Mouse (Mus musculus): Measurements from ENCODE around the gene AL731706.1. TPM values are rescaled to one million over a fixed set of nuclear protein-coding genes. Genes with fewer than 3 reads are reported as not detected.

Gene AL731706.1
- polyA plus RNA-seq, 2 experiments from 2014 or later, result 13.5 to 15.4 TPM

- no peak for ATAC-seq
Observed at GRCm38 (mm10) chr2:136834715-136835075, 56.5 kb downstream of the AL731706.1 start.

DNA sequence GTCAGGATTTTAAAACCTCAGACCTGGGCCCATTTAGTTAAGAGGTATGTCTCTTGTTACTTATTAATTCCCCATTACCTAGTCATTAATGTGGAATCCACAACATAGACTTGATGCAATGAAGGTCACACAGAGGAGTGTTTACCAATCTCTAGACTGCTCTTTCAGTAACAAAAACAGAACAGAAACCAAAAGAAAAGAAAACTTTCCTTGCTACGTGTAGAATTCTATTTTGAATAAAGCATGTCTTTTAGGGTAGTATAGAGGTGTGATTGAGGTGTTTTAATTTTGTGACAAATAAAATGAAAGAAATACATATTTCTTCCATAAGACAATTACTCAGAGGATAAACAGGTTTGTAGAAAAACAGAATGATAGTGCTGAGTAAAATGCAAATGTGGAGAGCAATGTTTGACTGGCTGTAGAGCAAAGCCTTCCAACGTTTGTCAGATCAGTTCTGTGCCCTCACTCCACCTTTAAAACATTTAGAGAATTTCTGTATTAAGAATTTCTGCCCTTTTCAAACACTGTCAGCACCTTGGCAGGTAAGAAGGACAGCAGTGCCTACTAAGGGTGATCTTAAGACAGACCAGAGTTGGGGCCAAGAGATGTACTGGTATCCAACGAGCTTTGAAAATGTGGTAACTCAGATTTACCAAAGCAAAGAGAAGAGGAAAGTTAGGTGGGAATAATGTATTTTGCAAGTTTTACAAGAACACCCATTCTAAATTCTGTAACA, 57.0 kb downstream of the AL731706.1 start:
- ATAC-seq, result no peak

DNA sequence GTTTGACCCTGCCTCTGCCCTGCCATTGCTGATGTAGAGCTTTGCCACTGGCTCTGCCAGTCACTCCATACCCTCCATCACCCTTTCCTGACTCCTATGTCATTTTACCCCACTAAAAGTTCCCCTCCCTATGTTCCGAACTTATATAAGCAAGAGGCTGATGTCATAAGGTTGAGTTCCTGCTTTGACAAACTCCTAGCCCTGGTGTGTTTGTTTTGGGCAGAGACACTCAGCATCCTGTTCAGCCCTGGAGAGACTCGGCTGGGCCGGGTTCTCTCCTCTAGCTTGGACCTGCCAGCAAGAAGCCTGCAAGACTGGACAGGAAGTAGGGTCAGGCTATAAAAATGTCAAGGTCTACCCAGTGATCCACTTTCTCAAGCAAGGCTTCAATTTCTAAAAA, 58.3 kb downstream of the AL731706.1 start:
- no peak for ATAC-seq

Other genes starting within 250 kb of the AL731706.1 start
- gene Snap25, start 177.9 kb downstream of the AL731706.1 start, polyA plus RNA-seq (2017; shearing (Covaris generic)), result under 1 TPM in 1 of 2 experiments, not detected in 1; 0.26 TPM
- 10 to 100 TPM in 1 of 2 experiments, not detected in 1; 26.6 TPM for gene AL731706.2, start 5.7 kb downstream of the AL731706.1 start, polyA plus RNA-seq (2017; shearing (Covaris generic))
- gene Slx4ip, start 171 bp downstream of the AL731706.1 start, polyA plus RNA-seq (2017; shearing (Covaris generic)), result 1 to 10 TPM; 4.4 to 5.0 TPM
- gene Mkks, start within 50 bp of the AL731706.1 start, polyA plus RNA-seq (2017; shearing (Covaris generic)), result 10 to 100 TPM; 16.7 to 19.8 TPM
- gene Jag1, start 225.3 kb upstream of the AL731706.1 start, polyA plus RNA-seq (2017; shearing (Covaris generic)), result under 1 TPM; 0.17 to 0.24 TPM